Comparison of ENCODE assay signal across 8 mouse cellular contexts in genomic region chr14:54603038-54603654, GRCm38 (mm10). TPM values are rescaled to one million over a fixed set of nuclear protein-coding genes. Genes with fewer than 3 reads are reported as not detected.
A peak's percentile ranks its signal among the peaks of the same experiment; 100 is the strongest.
DNase-seq lines count a peak whose midpoint lies in the region; ATAC-seq and TF ChIP-seq lines count a peak whose summit lies in the region.

No protein-coding gene starts in this region.

- TF ChIP-seq CTCF in lung, postnatal 0 days (IDR thresholded peaks at IDR 0.05) = peak; percentile 25

- peak; percentile 97 for DNase-seq in MN1 (ENCODE audit: low spot score)
- peak; percentile 98 for DNase-seq in cerebellum, adult 9-10 months
- peak; percentile 97 for DNase-seq in hindbrain, embryonic 10.5 days (ENCODE audit: low spot score)
- DNase-seq in layer of hippocampus, adult 9-11 months = peak; percentile 97
- DNase-seq in lung, postnatal 0 days (ENCODE audit: low spot score) = peak; percentile 99
- peak; percentile 89 for DNase-seq in ovary, postnatal 14 days (ENCODE audit: low spot score)
- peak; percentile 96 for DNase-seq in thymus, postnatal 14 days

- peak overlapping the region; percentile 66 for H3K9ac ChIP-seq in lung, postnatal 0 days (replicated peaks; ENCODE audit: low read depth)

- peaks cover 37% of the 10 kb centered on the region for H3K4me1 ChIP-seq in hindbrain, embryonic 10.5 days (replicated peaks)
- H3K4me1 ChIP-seq in lung, postnatal 0 days (ENCODE audit: insufficient read depth, low read depth, low read length) = no peaks in the 10 kb centered on the region

- H3K4me2 ChIP-seq in lung, postnatal 0 days (replicated peaks; ENCODE audit: low read depth, low read length) = peak overlapping the region; percentile 46

- H3K27me3 ChIP-seq in hindbrain, embryonic 10.5 days (ENCODE audit: insufficient read depth, poor library complexity, severe bottlenecking) = no peaks in the 10 kb centered on the region
- no peaks in the 10 kb centered on the region for H3K27me3 ChIP-seq in lung, postnatal 0 days (replicated peaks; ENCODE audit: insufficient read depth, low read length)

- under 1% methylated on average over 46 of the region's 46 CpGs for WGBS in hindbrain, embryonic 10.5 days
- under 1% methylated on average over 46 of the region's 46 CpGs for WGBS in lung, postnatal 0 days

- H3K36me3 ChIP-seq in hindbrain, embryonic 10.5 days = peaks cover 9% of the 10 kb centered on the region
- no peaks in the 10 kb centered on the region for H3K36me3 ChIP-seq in lung, postnatal 0 days (ENCODE audit: insufficient read depth, low read length)

- peak overlapping the region; percentile 59 for H3K4me3 ChIP-seq in hindbrain, embryonic 10.5 days
- H3K4me3 ChIP-seq in lung, postnatal 0 days (ENCODE audit: low read depth, low read length) = peak overlapping the region; percentile 65

- peak; percentile 95 for ATAC-seq in frontal cortex, adult (ENCODE audit: low TSS enrichment)
- peak; percentile 99 for ATAC-seq in lung, postnatal 0 days

- H3K27ac ChIP-seq in hindbrain, embryonic 10.5 days = peak overlapping the region; percentile 94
- H3K27ac ChIP-seq in lung, postnatal 0 days (ENCODE audit: low read length) = peak overlapping the region; percentile 91

- H3K9me3 ChIP-seq in hindbrain, embryonic 10.5 days = no peaks in the 10 kb centered on the region
- H3K9me3 ChIP-seq in lung, postnatal 0 days (ENCODE audit: low read length) = no peaks in the 10 kb centered on the region

- TF ChIP-seq EP300 in lung, postnatal 0 days (IDR thresholded peaks at IDR 0.05) = no peak

RNA-seq across cellular contexts. Expression of gene 4931414P19Rik, which starts 2.6 kb away (rescaled TPM):
- 8.3 and 9.5 TPM in 2 replicates for polyA plus RNA-seq in hindbrain, embryonic 10.5 days (2016; fragmentation: Nextera tagmentation; extraction: Ambion mirVana)
- polyA plus RNA-seq in lung, postnatal 0 days (2015; fragmentation: Nextera tagmentation; extraction: Ambion mirVana) = 3.8 and 6.2 TPM in 2 replicates

RNA-seq across cellular contexts. Expression of gene Psmb5, which starts 14.7 kb away (rescaled TPM):
- 500 and 517 TPM in 2 replicates for polyA plus RNA-seq in hindbrain, embryonic 10.5 days (2016; fragmentation: Nextera tagmentation; extraction: Ambion mirVana)
- polyA plus RNA-seq in lung, postnatal 0 days (2015; fragmentation: Nextera tagmentation; extraction: Ambion mirVana) = 231 and 251 TPM in 2 replicates

RNA-seq across cellular contexts. Expression of gene Psmb11, which starts 18.1 kb away (rescaled TPM):
- 0.04 and 0.16 TPM in 2 replicates for polyA plus RNA-seq in hindbrain, embryonic 10.5 days (2016; fragmentation: Nextera tagmentation; extraction: Ambion mirVana)
- polyA plus RNA-seq in lung, postnatal 0 days (2015; fragmentation: Nextera tagmentation; extraction: Ambion mirVana) = 0.04 TPM in 1 of 2 replicates, not detected in the other

RNA-seq across cellular contexts. Expression of gene Ajuba, which starts 25.8 kb away (rescaled TPM):
- 66.2 and 81.3 TPM in 2 replicates for polyA plus RNA-seq in hindbrain, embryonic 10.5 days (2016; fragmentation: Nextera tagmentation; extraction: Ambion mirVana)
- polyA plus RNA-seq in lung, postnatal 0 days (2015; fragmentation: Nextera tagmentation; extraction: Ambion mirVana) = 40.0 and 46.4 TPM in 2 replicates

RNA-seq across cellular contexts. Expression of gene Gm17606, which starts 37.6 kb away (rescaled TPM):
- not detected in 2 replicates for polyA plus RNA-seq in hindbrain, embryonic 10.5 days (2016; fragmentation: Nextera tagmentation; extraction: Ambion mirVana)
- polyA plus RNA-seq in lung, postnatal 0 days (2015; fragmentation: Nextera tagmentation; extraction: Ambion mirVana) = not detected in 2 replicates

Comparison
In these comparisons a context has a peak if more than half of its experiments do, and no peak if none do; other contexts are left out.
1. Peak in every context shown above with its lines: DNase-seq, ATAC-seq, H3K4me3 ChIP-seq and H3K27ac ChIP-seq.